Mouse (Mus musculus) T-cell, adult 2 months (primary cell): ENCODE results near the gene Gm21778.
"Not testable (repeated sequence)": the region's sequence is repeated elsewhere in the genome, so short reads cannot be mapped to it uniquely, and the experiment has no call there.

ENCODE experiments used
- DNase-seq: peaks from one replicate; pipeline ENCODE4 v3.0.0; 2022; ENCODE audit warnings: low spot score

Gm21778 gene

DNA sequence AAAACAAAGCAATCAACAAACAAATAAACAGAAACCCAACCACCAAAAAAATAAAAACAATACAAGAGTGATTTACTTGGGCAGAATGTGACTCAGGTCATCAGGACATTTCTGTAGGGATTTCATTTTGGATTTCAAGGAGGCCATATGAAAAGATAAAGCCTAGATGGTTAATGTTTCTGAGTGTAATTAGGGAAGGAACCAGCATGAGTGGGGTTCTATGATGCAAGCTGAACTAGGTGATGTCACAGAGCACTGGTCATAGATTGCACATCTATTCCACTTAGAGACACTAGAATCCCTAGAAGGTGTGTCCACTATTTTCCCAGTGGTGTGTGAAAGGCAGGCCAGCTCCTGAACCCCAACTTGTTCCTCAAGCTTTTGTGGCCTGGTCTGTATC lies at the start of gene Gm21778:
Gene Gm21778, plus strand, starts transcription at position 301 of the 400 bp plus-strand sequence.
- not testable (repeated sequence) for DNase-seq
